Mouse (Mus musculus): ENCODE data around the gene Mex3a. TPM values are rescaled to one million over a fixed set of nuclear protein-coding genes. Genes with fewer than 3 reads are reported as not detected.

Mex3a gene
- total RNA-seq, 2 experiments from 2014 or later = 80.5 to 87.8 TPM

- intact Hi-C loops (cut with DNase I) = loop anchor here (10.0 kb wide), 1 partner anchor 110 kb away; the partner anchor contains the start of gene Pmf1
- DNase-seq = no peak
Measured at GRCm38 (mm10) chr3:88525021-88525420, 7.2 kb upstream of the Mex3a start.

DNA sequence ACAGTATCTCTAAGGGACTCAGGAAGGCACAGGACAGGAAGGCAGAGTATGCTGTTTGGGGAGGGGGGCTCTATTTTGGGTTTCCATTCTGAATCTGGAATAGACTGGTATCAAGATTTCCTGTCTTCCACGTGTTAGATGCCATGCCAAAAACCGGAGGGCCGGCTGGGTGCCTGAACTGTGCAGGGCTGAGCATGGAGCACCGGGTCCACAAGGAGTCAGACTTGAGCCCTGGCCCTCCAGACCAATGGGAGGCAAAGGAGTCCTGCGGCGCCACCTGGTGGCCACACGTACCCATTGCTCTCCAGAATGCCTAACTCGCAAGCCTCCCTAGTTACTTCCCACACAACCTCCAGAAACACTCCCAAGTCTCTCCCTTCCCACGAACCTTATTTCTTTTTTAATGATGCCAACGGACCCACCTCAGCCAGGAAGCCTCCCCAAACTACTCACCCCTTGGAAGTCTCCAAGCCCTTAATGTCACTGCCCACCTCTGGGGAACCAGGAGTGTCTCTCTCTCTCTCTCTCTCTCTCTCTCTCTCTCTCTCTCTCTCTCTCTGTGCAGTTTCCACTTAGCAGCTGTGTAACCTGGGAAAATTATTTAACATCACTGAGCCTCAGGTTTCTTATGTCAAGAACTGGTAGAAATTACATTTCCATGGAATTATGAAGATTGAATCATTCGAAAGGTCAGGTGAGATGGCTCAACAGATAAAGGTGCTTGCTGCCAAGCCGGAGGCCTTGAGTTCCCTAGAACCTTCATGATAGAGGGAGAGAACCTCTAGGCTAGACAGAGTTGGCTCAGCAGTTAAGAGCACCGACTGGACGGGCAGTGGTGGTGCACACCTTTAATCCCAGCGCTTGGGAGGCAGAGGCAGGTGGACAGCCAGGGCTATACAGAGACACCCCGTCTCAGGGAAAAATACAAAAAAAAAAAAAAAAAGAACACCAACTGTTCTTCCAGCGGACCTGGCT lies 5.8 kb upstream of the Mex3a start:
- intact Hi-C loops (cut with DNase I) = loop anchor here (10.0 kb wide), 1 partner anchor 112 kb away; the partner anchor contains the start of gene Pmf1

GRCm38 (mm10) chr3:88527565-88527964 lies 4.6 kb upstream of the Mex3a start:
- peak; percentile 46 for DNase-seq
- intact Hi-C loops (cut with DNase I) = loop anchor here (10.0 kb wide), 1 partner anchor 113 kb away; the partner anchor contains the start of gene Pmf1

More for the DNA sequence above, 5.8 kb upstream of the Mex3a start:
- DNase-seq = peak; percentile 90

DNA sequence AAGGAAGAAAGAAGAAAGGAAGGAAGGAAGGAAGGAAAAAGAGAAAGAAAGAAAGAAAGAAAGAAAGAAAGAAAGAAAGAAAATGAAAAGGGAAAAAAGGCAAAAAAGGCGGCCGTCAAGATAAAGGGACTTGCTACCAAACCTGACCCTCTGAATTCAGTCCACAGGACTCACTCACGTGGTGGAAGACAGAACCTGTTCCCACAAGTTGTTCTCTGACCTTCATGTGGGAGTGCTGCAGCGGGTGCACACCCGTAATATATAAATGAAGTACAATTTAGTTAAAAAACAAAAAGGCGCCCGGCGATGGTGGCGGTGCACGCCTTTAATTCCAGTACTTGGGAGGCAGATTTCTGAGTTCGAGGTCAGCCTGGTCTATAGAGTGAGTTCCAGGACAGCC lies 3.5 kb upstream of the Mex3a start:
- intact Hi-C loops (cut with DNase I) = loop anchor here (10.0 kb wide), 1 partner anchor 114 kb away; the partner anchor contains the start of gene Pmf1
- DNase-seq = no peak

- DNase-seq = no peak
- intact Hi-C loops (cut with DNase I) = loop anchor here (10.0 kb wide), 1 partner anchor 115 kb away; the partner anchor contains the start of gene Pmf1
Measured at GRCm38 (mm10) chr3:88529204-88530000, 2.8 kb upstream of the Mex3a start.

- intact Hi-C loops (cut with DNase I) = no loop called here
- DNase-seq = no peak
Measured at GRCm38 (mm10) chr3:88530082-88530864, 1.9 kb upstream of the Mex3a start.

- intact Hi-C loops (cut with DNase I) = no loop called here
- DNase-seq = peak; percentile 95
Measured at GRCm38 (mm10) chr3:88531348-88532298, 572 bp upstream of the Mex3a start.

DNA sequence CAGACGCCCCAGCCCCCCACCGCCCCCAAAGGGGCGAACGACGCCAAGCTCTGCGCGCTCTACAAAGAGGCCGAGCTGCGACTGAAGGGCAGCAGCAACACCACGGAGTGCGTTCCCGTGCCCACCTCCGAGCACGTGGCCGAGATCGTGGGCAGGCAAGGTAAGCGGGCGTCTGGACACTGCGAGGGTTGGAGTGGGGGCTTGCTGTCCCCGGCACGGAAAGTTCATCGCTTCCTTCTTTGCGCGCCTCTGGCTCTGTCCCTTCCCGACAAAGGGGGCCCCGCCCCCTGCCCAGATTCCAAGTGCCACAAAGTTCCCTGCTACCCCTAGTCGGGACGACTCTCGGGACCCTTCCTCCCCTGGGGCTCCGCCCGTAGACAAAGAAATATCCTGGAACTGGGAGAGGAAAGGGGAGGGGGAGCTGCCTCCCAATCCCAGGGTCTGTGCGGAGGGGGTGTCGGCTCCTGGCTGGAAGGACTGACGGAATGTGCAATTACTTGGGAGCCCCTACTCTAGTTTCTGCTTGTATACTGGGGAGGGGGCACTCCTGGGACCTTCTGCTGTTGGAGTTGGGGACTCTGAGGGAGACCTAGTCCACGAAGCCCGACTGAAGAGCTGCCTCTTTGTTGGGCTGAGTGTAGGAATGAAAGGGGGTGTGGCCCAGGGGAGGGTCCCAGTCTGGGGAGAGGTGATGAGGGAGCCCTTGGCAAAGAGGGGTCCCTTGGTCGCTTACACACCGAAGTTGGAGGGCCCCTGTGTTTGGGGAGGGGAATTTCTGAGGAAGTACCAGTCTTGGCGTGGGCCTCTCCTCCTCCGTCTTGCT lies 705 bp downstream of the Mex3a start:
- peak; percentile 59 for DNase-seq
- intact Hi-C loops (cut with DNase I) = no loop called here

- intact Hi-C loops (cut with DNase I) = no loop called here
- DNase-seq = no peak
Measured at GRCm38 (mm10) chr3:88533706-88534105, 1.5 kb downstream of the Mex3a start.

DNA sequence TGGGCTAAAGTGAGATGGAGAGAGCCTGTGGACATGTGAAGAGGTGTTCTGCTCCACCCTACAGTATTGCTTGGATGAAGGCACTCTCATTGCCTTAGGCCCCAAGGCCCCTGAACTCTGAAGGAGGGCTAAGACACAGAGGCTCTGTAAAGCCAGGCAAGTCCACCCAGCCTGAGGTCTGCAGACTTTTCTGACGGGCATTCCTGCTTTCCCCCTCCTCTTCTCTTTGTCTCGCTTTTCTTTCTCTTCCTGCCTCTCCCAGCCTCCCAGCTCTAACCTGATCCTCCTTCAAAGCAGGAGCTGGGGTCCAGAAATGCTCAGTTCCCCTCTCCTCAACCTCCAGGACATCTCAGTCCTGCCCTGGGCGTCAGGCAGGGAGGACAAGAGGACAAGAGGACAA lies 2.8 kb downstream of the Mex3a start:
- intact Hi-C loops (cut with DNase I) = no loop called here
- DNase-seq = no peak

GRCm38 (mm10) chr3:88535527-88535926 lies 3.3 kb downstream of the Mex3a start:
- intact Hi-C loops (cut with DNase I) = no loop called here

GRCm38 (mm10) chr3:88536103-88536930 lies 4.1 kb downstream of the Mex3a start:
- intact Hi-C loops (cut with DNase I) = no loop called here
- DNase-seq = peak; percentile 68

More at GRCm38 (mm10) chr3:88535527-88535926, 3.3 kb downstream of the Mex3a start:
- DNase-seq = no peak

- no peak for DNase-seq
- intact Hi-C loops (cut with DNase I) = no loop called here
Measured at GRCm38 (mm10) chr3:88537146-88537545, 5.0 kb downstream of the Mex3a start.

DNA sequence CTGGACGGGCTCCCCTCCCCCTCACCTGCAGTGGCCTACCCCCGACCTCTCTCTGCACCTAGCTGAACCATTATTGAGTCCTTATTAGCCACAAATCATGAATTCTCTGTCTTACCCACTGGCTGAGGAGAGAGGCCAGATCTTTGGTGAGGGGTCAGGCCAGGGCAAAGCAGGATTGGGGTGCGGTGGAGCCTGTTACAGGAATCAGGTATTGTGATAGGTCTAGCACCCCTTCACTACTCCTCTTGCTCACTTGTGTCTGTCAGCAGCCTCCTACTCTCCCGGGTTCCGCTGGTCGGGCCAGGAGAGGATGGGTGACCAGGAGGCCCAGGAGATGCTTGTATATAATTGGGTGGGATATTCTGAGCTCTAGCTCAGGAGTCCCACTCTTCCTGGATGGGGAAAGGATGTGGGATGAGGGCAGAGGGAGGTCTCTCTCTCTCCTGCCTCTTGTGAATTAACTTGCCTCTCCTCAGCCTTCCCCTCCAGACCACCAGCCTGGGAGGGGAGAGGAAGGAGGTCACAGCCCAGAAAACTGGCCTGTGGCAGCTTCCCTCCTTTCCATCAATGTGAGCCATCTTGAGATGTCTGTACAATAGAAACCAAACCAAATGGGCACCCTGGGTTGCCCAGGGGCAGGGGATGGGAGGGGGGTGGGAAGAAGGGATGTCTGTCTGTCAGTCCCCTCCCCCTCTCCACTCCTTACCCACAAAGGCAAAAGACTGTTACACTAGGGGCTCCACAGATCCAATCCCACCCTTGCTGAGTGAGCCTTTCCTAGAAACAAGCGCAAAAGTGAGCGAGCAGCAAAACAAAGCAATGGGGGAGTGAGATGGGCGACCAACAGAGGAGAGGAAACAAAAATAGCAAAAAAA lies 6.3 kb downstream of the Mex3a start:
- intact Hi-C loops (cut with DNase I) = no loop called here
- no peak for DNase-seq

DNA sequence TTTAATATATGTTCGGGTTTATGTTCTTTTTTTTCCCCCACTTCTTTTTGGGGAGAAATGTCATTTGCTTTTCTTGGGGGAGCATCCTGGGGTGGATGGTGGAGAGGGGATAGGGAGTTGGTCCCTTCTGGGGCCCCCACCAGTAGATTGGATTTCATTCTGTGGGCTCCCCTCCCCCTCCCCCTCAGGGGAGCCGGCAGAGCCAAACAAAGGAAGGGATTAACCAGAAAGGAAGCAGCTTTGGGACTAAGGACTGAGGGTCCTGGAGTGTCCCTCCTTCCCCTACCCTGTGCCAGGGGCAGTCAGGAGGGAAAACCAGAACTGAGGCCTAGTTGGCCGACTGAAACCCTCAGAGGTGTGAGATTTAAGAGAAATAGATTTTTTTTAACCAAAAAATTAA lies 7.2 kb downstream of the Mex3a start:
- peak; percentile 70 for DNase-seq
- intact Hi-C loops (cut with DNase I) = no loop called here

GRCm38 (mm10) chr3:88540085-88540484 lies 7.9 kb downstream of the Mex3a start:
- intact Hi-C loops (cut with DNase I) = no loop called here

More at GRCm38 (mm10) chr3:88540085-88540484, 7.9 kb downstream of the Mex3a start:
- no peak for DNase-seq

Measured in left cerebral cortex, postnatal 4 days (tissue).